Mouse (Mus musculus): ENCODE results near the gene Ehmt1.

Gene Ehmt1

DNA sequence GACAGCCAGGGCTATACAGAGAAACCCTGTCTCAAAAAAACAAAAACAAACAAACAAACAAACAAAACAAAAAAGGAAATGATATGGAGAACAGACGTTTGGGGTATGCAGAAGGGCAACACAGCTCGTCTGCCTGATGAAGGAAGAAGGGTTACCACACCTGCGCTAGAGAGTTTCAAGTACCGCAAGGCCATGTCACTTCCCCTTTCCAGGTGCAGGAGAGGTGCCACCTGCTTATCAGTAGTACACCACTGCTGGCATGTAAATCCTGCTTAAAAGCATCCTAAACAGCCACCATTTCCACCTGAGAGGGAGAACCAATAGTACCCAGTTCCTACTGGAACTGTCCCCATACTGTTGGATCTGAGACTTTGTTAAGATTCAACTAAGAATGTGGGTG lies 113.8 kb downstream of the Ehmt1 start:
- DNase-seq (ENCODE audit: low read depth, low spot score): no peak

DNA sequence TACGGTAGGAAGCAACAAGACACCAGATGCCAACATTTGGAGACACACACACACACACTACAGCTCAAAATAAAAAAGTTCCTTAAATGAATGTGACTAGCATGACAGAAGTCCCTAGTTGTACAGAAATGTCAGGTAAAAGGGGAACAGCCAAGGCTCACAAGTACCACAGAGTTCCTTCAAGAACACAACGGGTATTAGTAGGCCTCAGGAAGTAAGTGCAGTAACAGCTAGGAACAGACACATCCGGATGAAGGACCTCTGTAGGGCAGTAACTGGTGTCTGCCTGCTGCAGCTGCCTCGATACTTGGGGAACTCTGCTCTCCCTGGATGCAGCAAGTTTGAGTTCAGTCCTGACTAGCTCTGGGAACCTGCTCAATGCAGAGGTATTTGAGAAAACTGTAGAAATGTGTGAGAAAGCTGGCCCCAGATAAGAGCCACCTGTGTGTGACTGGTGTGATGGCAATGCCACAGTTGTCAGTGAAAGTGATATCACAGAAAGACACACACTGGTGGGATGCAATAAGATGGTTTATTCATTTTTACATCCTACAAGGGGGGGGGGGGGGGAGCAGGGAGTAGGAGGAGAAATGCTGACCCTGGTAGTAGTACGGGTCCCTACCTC lies 122.5 kb downstream of the Ehmt1 start:
- no peak for DNase-seq (ENCODE audit: low read depth, low spot score)

DNA sequence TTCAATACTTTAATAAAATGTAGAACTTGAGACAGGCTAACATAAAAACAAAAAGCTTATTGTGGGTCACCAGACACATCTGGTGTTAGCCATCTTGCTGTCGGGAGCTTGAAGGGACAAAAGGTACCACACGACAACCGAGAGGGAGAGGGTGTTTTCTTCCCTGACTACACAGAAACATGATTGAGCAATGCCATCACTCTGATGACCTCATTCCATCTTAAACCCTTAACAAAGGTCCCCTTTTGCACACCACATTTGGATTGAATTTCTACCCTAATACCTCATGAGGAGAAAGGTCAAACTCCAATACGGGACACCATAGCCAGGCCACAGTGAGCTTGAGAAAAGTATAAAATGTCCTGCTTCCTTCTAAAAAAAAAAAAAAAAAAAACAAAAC lies 132.2 kb downstream of the Ehmt1 start:
- no peak for DNase-seq (ENCODE audit: low read depth, low spot score)

DNA sequence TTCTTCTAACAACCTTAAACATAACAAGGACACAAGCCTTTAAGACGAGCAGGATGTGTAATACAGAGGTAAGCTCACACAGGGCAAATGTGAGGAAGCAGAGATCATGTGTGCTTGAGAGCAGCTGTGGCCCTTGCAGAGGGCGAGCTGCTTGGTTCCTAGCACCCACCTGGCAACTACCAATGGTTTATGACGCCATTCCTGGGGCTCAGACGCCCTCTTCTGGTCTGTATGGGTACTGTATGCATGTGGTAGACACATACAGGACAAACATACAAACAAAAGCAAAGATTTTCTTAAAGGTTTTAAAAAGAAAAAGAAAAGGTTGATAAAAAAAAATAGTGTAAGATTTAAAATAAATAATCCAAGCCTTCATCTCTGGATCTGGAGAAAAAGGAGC lies 138.2 kb downstream of the Ehmt1 start:
- peak; percentile 64 for DNase-seq (ENCODE audit: low read depth, low spot score)

DNA sequence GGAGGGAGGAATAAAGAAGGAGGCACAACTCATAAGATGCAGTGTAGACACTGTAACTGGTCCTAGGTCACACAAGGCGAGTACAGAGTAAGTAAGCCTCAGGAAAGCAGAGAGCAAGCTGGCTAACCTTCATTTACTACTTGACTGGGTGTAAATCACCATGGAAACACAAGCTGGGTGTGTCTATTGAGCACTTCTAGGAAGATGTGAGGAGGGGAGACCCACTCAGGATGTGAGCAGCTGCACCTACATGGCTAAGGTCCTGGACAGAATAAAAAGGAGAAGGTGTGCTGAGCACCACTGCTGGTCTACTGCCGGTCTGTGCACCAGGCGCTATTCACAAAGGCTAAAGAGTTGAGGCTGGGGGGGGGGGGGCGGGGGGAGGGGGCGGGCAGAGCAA lies 142.6 kb downstream of the Ehmt1 start:
- DNase-seq (ENCODE audit: low read depth, low spot score): peak; percentile 32

DNA sequence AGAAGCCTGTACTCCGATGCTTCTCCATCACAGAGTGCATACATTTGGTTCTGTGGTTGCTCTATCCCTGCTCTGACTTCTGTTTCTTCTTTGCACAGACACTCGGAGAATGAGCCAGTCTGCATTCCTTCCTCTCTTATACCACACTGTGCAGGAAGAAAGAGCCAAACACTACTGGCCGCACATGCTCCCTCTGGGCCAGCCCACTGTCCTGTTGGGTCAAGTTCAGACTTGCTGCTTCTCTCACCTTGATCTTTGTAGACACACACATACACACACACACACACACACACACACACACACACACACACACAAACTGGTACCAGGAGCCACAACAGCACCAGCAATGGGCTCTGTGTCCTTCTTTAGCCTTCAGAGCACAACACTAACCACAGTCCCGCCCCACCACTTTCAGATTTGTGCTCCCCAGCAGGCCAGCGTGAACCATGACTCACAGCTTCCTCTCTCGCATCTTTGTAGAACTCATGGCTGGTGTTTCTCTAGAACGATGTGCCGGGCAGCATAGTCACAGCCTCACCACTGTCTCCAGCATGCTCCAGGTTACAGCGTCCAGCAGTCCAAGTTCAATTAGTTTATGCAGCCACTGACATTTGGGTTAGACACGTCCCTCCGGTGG lies 143.3 kb downstream of the Ehmt1 start:
- no peak for DNase-seq (ENCODE audit: low read depth, low spot score)

DNA sequence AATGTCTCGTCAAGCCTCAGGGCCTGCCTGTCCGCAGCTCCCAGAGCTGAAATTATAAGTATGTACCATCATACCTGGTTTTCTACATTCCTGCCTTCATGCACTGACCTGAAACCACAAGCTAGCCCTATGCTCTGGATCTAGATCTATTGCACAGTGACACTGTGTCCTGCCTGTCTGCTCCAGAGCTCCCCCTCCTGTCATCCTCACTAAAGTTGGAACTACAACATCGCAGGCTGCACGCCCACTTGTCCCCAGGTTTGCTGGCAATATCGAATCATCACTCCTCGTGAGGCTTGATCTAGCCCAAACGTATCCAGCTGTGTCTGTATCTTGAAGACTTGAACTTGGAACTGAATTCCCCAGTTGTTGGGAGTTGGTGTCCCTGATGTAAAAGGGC lies 144.6 kb downstream of the Ehmt1 start:
- peak; percentile 20 for DNase-seq (ENCODE audit: low read depth, low spot score)

DNA sequence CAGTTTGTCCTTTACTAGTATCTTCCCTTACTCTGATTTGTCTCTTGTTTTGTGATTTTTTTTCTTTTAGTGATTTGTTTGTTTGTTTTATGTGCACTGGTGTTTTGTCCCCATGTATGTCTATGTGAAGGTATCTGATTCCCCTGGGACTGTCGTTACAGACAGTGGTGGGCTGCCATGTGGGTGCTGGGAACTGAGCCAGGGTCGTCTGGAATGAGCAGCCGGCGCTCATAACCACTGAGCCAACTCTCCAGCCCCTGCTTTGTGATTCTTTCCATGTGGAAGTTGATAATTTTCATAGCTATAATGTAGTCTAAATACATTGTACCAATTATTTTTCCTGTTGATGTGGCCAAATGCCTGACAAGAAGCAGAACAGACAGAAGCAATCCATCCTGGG lies 148.6 kb downstream of the Ehmt1 start:
- no peak for DNase-seq (ENCODE audit: low read depth, low spot score)

DNA sequence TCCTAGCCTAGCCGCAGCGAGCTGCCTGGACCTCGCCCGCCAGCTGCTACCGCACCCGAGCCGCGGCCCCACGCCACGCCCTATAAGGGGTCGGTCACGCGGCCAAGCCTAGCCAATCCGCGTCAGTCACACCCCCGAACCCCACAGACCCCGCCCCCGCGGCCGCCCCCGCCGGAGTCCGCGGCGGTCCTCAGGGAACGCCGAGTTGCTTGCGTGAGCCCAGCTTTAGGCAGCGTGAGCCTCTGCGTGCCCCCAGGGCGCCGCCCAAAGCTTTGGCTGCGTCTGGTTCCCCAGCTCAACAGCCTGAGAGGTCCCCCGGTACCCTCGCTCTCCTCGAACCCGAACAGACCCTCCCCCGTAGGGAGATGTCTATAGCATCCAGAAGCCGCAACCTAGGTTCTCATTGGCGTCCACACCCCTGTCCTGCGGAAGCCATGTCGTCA lies 156.3 kb downstream of the Ehmt1 start, which contains the start of gene Cacna1b:
Cacna1b (minus strand) TSS at position 38 of the 443 bp plus-strand sequence.
- DNase-seq (ENCODE audit: low read depth, low spot score): peak; percentile 72

DNA sequence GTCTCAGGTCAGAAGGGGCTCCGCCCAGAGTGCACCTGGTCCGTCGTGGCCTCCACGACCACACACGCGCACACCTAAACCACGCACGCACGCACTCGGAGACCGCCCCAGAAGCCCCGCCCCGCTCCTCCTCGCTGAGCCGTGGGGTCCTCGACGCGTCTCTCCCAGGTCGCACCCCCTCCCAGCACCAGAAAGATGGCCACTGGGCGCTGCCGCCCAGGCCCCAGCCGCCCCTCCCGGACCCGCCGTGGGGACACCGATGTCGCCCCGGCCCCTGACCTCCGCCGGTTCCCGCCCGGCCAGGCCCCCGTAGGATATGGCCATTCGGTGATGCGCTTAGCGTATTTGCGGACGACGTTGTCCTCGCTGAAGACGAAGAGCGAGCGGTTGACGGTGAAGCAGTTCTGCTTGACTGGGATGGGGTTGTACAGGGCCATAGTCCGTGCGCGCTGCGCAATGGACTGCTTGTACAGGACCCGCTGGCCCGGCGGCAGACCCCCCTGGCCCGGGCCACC lies 156.9 kb downstream of the Ehmt1 start:
- DNase-seq (ENCODE audit: low read depth, low spot score): no peak

DNA sequence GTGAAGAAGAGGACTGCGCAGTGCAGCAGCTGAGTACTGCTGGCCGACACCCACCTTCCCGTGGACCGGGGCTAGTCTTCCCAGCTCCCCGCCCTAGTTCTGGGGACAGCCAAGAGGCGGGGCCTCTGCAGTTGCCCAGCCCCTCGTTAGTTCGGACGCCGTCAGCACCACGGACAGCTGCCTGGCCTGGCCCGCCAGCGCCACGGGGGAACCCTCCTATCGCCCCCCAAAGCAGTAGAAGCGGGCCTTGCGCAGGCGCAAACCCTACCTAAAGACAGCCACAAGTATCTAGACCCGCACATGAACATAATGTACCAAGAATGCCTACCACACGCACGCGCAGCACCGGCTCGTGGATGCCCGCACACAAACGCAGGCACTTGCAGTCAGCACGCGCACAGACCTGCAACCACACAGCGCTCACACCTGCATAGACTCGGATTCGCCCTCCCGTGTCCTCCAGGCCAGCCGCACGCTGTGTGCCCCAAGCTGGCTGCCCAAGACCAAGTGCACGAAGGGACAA lies 157.4 kb downstream of the Ehmt1 start:
- DNase-seq (ENCODE audit: low read depth, low spot score): peak; percentile 68

DNA sequence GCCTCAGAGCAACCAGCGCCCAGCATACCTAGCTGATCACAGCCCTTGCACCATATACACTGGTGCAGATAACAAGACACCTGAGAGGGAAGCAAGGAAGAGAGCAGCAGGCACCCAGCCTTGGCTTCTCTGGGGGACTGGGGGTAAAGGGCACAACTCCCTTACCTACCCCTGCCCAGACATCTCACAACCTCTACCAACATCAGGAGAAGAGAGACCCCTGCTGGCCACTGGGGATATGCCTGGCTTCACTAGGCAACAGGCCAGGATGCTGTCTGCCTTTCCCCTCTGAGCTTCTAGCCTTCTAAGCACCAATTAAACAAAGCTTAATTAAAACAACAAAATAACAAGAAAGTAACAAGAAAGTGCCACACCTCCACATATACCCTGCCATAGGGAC lies 164.1 kb downstream of the Ehmt1 start:
- DNase-seq (ENCODE audit: low read depth, low spot score): peak; percentile 47

DNA sequence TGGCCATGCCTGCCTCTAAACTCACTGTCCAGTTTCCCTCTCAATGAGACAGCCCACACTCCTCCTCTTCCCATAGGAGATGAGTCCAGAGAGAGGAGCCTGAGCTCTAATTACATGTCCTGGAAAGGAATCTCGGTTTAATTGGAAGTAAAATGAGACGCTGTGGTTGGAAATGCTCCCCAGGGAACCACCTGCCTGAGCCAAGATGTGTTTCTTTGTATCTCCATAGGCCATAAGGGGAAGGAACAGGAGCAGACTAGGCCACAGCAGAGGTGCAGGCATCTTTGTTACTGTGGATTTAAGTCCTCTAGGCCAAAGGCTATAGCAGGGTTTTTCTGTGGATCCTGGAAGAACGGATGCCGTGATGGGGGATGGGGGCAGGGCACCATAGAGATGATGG lies 166.8 kb downstream of the Ehmt1 start:
- DNase-seq (ENCODE audit: low read depth, low spot score): no peak

DNA sequence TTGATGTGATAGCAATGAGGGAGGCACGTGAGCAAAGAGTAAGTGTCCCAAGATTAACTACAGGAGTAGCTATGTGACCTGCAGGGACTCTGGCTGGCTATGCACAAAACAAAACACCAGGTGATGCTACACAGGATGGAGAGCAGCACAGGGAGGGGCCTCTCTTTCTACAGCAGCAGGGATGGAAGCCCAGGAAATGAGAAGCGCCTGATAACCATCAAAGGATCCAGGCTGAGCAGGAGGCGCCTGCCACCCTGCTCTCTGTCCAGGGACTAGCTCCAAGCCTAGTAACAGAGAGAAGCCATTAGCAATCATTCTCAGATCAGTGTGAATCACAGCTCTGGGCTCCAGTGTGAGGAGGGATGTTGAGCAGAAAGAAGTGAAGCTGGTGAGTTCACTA lies 169.4 kb downstream of the Ehmt1 start:
- DNase-seq (ENCODE audit: low read depth, low spot score): no peak

DNA sequence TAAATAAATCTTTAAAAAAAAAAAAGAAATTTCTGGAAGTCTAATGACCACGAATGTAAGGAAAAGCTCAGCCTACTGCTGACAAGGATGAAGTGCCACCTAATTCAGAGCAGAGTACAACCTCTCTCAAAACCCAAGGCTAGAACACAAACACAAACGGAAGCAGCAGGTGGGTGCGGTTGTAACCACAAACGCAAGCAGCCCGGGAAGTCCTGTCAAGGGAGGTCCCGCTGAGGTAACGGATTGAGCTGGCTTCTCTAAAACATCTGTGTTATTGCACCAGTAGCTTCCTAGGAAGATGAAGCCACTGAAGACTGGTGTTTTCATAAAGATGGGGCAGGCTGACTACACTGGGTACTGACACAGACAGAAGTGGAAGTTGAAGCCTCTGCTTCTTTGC lies 171.5 kb downstream of the Ehmt1 start:
- no peak for DNase-seq (ENCODE audit: low read depth, low spot score)
